Mouse (Mus musculus): ENCODE data around the gene Slc48a1. TPM values are rescaled to one million over a fixed set of nuclear protein-coding genes. Genes with fewer than 3 reads are reported as not detected.

Slc48a1 gene
- polyA plus RNA-seq (2012; rRNA removed), result 130 and 138 TPM in 2 replicates

DNA sequence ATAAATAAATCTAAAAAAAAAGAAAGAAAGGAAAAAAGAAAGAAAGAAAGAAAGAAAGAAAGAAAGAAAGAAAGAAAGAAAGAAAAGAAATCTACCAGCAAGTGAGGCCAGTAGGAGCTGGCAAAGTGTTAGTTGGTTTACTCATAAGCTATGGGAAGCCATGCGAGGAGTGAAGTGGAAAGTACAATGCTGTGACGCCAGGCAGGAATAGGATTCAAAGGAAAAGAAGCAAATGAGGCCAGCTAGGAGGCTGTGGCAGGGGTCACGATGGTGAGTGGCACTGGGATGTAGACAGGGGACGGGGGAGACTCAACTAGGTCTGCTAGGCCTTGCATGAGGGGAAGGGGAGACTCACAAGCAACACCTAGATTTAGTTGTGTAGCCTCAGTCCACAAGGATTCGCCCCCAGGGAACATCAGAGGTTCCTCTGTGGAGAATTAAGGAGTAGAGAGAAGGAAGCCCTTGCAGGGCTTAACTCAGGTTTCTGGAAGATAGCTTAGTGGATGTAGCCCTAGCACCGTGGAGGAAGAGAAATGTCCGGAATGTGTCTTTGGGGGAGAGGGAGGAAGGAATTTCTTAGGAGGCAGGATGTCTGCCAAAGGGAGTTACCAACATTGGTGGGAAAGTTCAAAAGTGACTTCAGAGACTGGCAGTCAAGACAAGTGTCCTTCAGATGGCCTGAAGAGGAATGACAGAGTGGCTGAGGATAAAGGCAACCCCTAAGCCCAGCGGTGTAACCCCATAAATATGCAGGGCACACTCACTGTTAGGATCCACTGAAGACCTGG is at the start of gene Slc48a1:
Gene Slc48a1 (plus strand): TSS at position 210 of the 788 bp plus-strand sequence.

DNA sequence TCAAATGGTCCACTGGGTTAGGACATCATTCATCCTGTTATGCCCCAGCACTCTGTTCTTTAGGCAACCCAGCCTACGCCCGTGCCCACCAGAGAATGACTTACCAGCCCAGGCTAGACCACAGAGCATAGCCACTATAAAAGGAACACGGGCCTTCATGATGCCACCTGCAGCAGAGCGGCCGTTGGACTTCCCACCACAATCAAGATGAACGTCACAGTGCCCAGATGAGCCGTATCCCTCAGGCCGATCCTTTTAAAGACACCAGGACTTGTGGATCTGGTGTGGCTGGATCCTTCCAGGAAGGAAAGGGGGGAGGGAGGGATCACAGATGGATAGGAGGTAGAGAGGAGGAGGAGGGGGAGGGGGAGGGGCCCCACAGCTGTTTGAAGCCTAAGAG is 47.2 kb upstream of the Slc48a1 start, which contains the start of gene Endou:
Gene Endou (minus strand): TSS at position 229 of the 400 bp plus-strand sequence.

DNA sequence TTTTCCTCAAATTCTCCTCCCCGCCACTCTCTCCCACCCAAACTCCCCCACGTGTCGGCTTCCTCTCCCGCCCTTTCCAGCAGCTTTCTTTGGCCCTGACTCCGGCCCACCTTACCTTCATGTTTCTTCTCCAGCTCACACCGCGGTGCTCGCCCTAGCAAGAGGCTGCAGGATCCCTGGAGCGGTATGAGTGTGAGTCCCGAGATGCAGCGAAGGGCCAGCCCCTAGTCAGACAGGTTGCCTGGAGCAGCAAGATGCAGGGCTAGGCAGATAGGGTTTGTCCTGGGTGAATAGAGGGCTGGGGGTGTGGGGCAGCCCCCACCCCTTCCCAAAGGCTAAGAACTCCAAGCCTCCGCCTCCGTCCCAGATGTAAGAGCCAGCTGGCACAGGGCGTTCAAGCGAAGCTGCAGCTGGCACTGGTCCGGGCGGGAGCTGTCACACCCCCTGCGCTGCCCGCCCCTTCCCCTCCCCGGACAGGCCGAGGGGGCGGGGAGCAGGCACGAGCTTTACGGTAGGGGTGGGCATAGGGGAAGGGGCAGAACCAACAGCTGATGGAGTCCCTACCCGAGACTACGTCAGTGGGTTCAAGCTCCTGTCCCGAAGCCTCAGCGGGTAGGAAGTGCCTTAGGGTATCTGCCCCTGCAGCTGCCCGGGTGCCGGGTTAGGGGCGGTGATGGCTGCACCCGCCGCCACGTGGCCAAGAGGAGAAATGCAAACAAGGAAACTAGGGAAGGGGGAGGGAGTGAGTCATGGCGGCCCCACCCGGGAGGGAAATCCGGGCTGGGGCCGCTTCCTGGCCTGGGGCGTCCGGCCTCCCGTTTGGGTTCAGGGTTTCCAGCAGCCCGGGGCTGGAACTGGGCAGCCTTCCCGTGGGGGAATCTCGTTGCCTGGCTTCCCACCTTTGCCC is 10.8 kb upstream of the Slc48a1 start, which contains the start of gene Rapgef3:
Gene Rapgef3 (minus strand): TSS at position 693 of the 907 bp plus-strand sequence.

Other genes starting within 250 kb of the Slc48a1 start
- 5.0 TPM in 2 replicates for gene Rpap3, start 72.7 kb upstream of the Slc48a1 start, polyA plus RNA-seq (2012; rRNA removed)
- 0.38 and 0.70 TPM in 2 replicates for gene Endou, start 47.2 kb upstream of the Slc48a1 start, polyA plus RNA-seq (2012; rRNA removed)
- gene Rapgef3, start 10.5 kb upstream of the Slc48a1 start, polyA plus RNA-seq (2012; rRNA removed), result 42.9 and 48.7 TPM in 2 replicates
- gene Hdac7, start 66.0 kb downstream of the Slc48a1 start, polyA plus RNA-seq (2012; rRNA removed), result 115 and 124 TPM in 2 replicates
- 2.4 and 2.9 TPM in 2 replicates for gene Vdr, start 132.1 kb downstream of the Slc48a1 start, polyA plus RNA-seq (2012; rRNA removed)
- 45.0 and 67.8 TPM in 2 replicates for gene Tmem106c, start 185.7 kb downstream of the Slc48a1 start, polyA plus RNA-seq (2012; rRNA removed)
- gene Col2a1, start 226.2 kb downstream of the Slc48a1 start, polyA plus RNA-seq (2012; rRNA removed), result 0.08 TPM in 1 of 2 replicates, not detected in the other